Mouse (Mus musculus) MEL-GATA-1-ER (cell line): ENCODE measurements around the gene Slc16a11.

ENCODE experiments used
- DNase-seq: peaks from one replicate; pipeline ENCODE4 v3.0.0-alpha.2; 2012; ENCODE audit warnings: low read depth; ENCODE audit errors: extremely low read depth

The Slc16a11 gene

DNA sequence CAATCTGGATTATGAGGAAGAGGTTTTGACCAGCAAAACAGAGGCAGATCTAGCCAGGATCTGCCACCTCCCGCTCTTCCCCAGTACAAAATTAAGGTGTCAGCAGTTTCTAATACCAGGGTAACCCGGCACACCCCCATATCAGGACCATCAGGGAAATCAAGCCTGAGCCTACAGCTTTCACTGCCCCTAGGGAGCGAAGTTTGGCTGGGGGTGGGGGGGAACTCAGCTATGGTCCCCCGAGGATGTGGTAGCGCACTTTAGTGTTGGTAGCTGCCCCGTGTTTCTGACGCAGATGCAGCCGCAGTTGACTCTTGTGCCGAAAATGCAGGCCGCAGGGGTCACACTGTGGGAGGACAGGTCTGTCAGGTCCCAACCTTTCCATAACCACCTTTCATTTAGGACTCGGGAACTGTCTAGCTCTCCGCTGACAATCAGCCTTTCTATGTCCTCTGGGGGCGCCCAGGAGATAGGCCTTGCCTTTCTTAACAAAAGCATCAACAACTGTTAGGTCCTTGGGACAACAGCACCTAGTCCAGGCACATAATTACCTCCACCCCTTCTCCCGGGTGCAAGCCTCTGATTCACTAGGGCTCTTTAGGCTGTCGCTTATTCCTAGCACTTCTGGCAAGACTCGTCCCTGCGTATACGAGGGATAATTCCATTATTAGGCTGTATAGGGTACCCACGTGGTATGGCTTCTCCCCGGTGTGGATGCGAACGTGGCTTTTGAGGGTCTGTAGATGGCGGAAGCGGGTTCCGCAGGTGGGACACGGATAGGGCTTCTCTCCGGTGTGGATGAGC, 13.4 kb downstream of the Slc16a11 start:
- no peak for DNase-seq

DNA sequence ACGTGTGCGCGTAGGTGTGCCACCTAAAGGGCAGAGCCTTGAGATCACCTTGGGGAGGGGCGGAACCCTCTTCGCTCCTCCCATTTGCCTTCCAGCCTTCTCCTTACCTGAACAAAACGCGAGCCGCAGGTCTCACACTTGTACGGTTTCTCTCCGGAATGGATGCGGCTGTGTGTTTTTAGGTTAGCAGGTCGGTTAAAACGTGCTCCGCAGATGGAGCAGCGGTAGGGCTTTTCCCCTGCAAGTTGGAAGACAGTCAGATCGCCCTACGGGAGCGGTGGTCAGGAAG, 14.0 kb downstream of the Slc16a11 start:
- DNase-seq = no peak

DNA sequence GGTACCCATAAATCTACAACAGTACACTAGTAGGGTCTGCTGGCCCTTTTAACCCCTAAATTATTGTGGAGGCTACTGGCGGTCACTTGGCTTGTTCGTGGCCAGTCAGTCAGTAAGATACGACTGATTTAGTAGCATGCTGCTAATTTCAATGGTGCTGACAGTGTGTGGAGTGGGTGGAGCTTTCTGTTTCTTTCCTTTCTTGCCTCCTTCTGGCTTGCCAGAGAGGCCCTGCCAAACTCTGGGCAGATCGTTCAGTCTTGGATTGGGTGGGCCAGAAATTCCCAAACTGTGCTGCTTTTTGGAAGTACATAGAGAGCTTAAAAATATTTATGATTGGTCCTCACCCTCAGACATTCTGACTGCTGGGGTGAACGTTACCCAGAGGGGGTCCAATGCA, 14.6 kb downstream of the Slc16a11 start:
- no peak for DNase-seq

- DNase-seq = no peak
These were observed 15.2 kb downstream of the Slc16a11 start for GRCm38 (mm10) chr11:70227661-70228245.

DNA sequence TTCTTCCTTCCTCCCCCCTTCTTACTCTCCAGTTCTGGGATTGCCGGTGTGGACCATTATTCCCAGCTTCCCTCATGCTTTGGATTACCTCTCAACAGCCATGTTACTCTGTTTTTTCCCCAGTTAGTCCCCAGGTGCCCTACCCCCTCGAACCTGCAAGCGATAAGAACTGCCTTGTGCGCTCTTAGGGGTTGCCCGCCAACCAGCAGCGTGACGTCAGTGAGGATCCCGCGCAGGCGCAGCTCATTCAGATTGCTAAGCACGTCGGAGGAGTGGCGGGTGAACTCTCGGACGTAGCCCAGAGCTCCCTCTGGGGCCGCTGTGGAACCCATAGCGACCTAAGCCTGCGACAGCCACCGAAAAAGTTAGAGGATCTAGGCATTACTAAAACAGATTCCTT, 16.3 kb downstream of the Slc16a11 start:
- DNase-seq = no peak

- no peak for DNase-seq
These were observed 16.9 kb downstream of the Slc16a11 start, which contains the start of gene Bcl6b for GRCm38 (mm10) chr11:70229260-70230010. Bcl6b (minus strand) TSS chr11:70229798.

GRCm38 (mm10) chr11:70230239-70230727, 17.7 kb downstream of the Slc16a11 start:
- peak; percentile 39 for DNase-seq

GRCm38 (mm10) chr11:70232546-70232945, 20.0 kb downstream of the Slc16a11 start:
- DNase-seq = no peak

DNA sequence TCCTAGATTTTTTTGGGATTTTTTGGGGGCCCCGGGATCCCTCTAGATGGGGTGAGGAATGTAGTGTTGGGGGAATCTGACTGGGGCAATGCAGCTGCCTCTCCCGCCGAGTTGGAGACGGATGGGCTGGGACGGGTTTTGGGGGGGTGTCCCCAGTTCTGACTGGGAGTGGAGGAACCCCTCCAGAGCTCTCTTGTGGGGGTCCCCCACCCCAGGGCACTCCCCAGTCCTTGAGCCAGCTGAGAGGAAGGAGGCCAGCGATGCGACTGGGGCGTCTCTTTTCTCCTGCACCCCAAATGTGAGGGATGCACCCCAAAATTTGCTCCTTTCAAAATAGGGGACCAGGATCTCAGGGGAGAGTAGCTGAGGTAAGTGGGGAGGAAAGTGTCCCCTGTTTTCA, 20.5 kb downstream of the Slc16a11 start:
- DNase-seq = no peak

GRCm38 (mm10) chr11:70234037-70234436, 21.5 kb downstream of the Slc16a11 start:
- DNase-seq = no peak

DNA sequence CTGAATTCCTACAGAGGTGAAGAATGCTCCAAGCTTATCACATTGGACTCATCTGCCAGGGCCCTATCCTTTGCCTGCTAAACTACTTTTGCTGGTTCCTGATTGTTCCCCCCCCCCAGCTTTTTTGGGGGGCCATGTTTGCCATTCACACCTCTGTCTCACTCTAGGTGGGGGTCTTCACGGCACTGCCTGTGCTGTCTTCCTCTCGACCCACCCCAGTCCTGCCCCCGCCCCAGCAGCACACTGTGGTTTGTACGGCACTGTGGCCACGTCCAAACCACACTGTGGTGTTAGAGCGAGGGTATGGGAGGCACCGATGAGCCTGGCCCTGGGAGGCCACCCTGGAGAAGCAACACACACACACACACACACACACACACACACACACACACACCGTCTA, 21.9 kb downstream of the Slc16a11 start:
- DNase-seq = no peak

DNA sequence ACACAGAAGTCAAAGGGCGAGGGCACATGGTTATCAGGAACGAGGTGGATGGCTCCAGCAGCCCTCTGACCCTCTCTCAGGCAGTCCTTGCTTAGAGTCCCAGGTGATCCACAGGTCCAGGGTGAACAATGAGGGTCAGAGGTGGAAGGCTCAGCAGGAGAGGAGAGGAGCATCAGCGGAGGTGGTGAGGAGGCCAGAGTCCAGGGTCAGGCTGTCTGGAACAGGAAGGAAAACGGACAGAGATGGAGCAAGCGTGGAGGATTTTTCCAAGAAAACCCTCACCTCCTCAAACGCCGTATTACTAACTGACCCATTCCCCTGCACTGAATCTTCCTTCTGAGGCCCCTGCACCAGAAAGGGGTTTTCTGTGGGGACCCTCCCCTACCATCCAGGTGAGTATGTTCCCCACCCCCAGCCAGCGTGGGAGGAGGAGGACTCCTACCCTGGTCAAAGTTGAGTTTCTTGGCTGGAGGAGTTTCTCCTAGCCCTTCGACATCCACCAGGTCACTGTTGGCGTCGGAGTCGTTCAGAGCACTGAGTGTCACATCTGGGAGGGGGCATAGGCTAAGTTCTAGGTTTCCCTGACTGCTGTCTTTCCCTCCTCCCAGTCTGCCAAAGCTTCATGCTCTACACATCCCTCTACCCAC, 22.8 kb downstream of the Slc16a11 start:
- DNase-seq = no peak

DNA sequence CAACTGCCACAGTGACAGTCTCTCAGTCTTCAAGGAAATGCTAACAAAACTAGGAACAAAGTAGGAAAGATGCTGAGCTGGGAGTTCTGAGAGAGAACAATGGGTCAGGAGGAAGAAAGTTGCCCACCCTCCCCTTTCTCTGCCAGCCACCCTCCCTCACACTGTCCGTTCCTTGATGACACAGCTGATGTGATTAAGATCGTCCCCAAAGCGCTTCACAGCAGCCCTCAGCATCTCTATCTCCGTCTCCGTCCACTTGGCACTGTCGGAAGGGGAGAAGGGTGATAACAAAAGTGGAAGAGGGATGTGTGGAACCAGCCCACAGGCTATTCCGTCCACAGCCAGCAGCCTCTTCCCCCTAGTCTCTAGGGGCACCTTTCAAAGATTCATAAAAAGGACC, 24.2 kb downstream of the Slc16a11 start:
- no peak for DNase-seq

DNA sequence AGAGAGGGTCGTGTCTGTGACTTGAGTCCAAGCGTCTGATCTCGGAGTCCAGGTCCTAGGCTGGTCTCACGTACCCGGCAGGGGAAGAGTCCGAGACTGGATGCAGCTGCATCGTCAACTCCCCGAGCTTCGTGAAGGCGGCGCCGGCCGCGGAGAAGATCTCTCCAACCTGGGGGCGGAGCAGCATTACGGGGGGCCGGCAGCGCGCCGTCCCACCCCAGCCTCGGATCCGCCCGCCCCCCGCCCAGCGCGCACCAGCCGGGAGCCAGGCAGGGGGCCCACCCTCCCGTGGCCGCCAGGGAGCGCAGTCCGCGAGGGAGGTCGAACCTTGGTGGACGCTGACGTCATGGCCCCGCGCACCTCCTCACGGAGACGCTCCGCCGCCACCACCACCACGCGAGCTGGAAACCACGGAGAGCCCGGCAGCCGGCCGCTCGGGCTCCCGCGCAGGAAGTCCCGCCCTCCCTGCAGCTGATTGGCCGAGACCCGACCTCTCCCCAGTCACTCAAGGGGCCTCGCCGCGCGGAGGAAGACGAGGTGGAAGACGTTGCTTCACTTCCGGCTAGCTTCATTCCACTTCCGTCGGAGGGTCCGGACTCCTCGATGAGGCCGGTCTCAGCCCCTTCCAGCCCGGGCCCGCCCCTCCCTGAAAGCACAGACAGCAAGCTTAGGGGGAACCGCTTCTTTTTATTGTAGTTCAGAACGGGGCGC, 25.1 kb downstream of the Slc16a11 start, which contains the start of gene 0610010K14Rik:
TSS of gene 0610010K14Rik (minus strand) at position 458 of the 711 bp plus-strand sequence.
- peak; percentile 84 for DNase-seq

GRCm38 (mm10) chr11:70238591-70239440, 26.3 kb downstream of the Slc16a11 start:
- no peak for DNase-seq

DNA sequence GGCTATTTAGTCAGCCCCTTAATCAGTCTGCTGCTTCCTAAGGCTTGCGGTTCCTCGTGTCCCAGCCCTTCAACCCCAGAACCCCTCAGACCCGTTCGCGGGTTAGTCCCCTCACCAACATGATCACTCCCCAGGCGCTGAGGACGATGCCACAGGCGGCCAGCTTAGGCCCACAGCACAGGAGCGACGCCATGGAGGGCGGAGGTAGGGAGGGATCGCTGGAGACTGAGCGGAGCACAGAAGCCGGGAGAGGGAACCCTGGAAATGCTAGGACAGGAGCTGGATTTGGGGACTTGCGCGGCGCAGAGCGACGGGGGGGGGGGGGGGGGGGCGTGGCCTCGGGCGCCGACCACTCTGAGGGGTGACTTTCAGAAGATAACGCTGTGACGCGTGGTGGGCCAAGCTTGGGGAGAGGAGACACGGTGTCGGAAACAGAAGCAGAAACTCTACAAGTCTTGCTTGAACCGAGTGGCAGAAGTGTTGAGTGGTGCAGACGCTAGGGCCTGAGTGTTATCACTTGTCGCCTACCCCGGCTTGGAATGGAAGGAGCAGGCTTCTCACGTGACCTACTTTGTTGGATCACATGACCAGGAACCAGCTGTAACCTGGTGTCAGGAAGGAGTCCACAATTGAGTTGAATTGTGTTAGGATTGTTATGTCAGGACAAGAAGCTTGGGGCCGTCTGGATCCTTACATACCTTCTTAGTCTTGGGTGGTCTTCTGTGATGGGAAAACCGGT, 27.2 kb downstream of the Slc16a11 start, which contains the start of the genes Gm21988 and Rnasek:
TSS of gene Gm21988 (minus strand) at position 290 of the 739 bp plus-strand sequence.
TSS of gene Rnasek (minus strand) at position 302 of the 739 bp plus-strand sequence.
- peak; percentile 81 for DNase-seq

DNA sequence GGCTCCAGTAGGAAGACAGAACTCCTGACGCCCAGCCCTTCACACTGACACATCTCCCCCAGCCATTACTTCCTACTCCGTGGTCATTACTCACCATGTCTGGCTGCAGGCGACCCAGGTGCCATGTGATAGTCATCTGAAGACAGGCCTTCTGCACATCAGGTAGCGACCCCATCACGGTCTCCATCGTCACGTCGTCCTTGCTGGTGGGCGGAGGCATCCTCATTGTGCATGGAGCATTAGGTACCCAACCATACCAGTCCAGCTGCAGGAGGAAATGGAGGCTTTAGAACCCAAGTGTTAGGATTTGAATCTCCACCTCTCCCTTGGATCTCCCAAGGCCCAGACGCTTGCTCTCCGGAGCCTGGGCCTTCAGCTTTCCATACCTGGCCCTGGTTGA, 30.0 kb downstream of the Slc16a11 start:
- DNase-seq = no peak

- peak; percentile 45 for DNase-seq
These were observed 34.7 kb downstream of the Slc16a11 start for GRCm38 (mm10) chr11:70247136-70247845.

DNA sequence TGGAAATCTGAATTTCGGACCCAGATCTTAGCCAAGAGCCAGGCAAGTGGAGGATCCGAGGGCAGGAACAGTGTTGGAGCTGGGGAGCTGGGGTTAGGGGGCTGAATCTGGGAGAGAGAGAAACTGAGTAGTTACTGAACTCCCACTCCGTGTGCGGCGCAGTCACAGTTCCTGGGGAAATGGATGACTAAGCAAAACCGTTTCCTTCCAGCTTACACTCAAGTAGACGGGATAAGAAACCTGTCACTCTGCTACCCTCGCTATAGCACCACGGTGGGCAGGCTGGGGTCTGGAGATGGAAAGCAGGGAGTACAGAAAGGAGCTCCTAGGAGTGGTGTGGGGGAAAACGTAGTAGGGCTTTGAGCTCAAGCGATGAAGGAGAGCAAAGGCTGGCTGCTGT, 37.6 kb downstream of the Slc16a11 start:
- no peak for DNase-seq
